Mouse (Mus musculus) myocyte (in vitro differentiated cells): ENCODE measurements around the gene Smyd5. TPM values are rescaled to one million over a fixed set of nuclear protein-coding genes. Genes with fewer than 3 reads are reported as not detected.

Source experiments
- H3K27me3 ChIP-seq: one replicate; pipeline ENCODE4 v1.6.1; 2011; ENCODE audit not compliant: control insufficient read depth, insufficient read depth, insufficient read length
- H3K36me3 ChIP-seq: one replicate; pipeline ENCODE4 v1.6.1; 2011; ENCODE audit not compliant: control insufficient read depth, insufficient read depth
- H3K4me2 ChIP-seq: one replicate; pipeline ENCODE4 v1.6.1; 2011; ENCODE audit warnings: low read depth, control low read depth
- H3K4me3 ChIP-seq: one replicate; pipeline ENCODE4 v1.5.1; 2011; ENCODE audit warnings: mild to moderate bottlenecking, control low read depth, moderate library complexity
- H3K79me2 ChIP-seq: one replicate; pipeline ENCODE4 v1.6.1; 2011; ENCODE audit not compliant: control insufficient read depth, insufficient read depth
- H3ac ChIP-seq: one replicate; pipeline ENCODE4 v1.6.1; 2011; ENCODE audit not compliant: control insufficient read depth, insufficient read length
- CEBPB ChIP-seq: IDR thresholded peaks from 2 replicates; pipeline ENCODE4 v1.6.1; 2011; ENCODE audit warnings: mild to moderate bottlenecking, moderate library complexity; ENCODE audit not compliant: poor library complexity, insufficient read depth, severe bottlenecking
- E2F4 ChIP-seq: IDR thresholded peaks from one replicate; pipeline ENCODE4 v1.6.1; 2011; ENCODE audit warnings: mild to moderate bottlenecking, control low read depth, moderate library complexity; ENCODE audit not compliant: insufficient read depth
- MAX ChIP-seq: IDR thresholded peaks from one replicate; pipeline ENCODE4 v1.6.1; 2011; ENCODE audit warnings: low read depth, mild to moderate bottlenecking, control low read depth
- MYOD1 ChIP-seq, 3 experiments: IDR thresholded peaks; one replicate each; pipeline ENCODE4 v1.6.1; 2011; ENCODE audit warnings: control low read depth in 2 of 3, low read depth in 2 of 3, mild to moderate bottlenecking in 2 of 3, moderate library complexity in 1 of 3; ENCODE audit not compliant: insufficient read length in 2 of 3, control insufficient read depth in 1 of 3
- MYOG ChIP-seq, 3 experiments: IDR thresholded peaks; one replicate each; pipeline ENCODE4 v1.6.1; 2011; ENCODE audit warnings: control low read depth in 2 of 3, low read depth in 2 of 3, mild to moderate bottlenecking in 2 of 3; ENCODE audit not compliant: insufficient read length in 2 of 3, control insufficient read depth in 1 of 3, insufficient read depth in 1 of 3
- POLR2A ChIP-seq: IDR thresholded peaks from one replicate; pipeline ENCODE4 v1.6.1; 2011; ENCODE audit warnings: low read depth, mild to moderate bottlenecking, control low read depth, moderate library complexity; ENCODE audit not compliant: insufficient read length
- POLR2AphosphoS2 ChIP-seq: IDR thresholded peaks from one replicate; pipeline ENCODE4 v1.6.1; 2011; ENCODE audit warnings: low read depth, control low read depth; ENCODE audit not compliant: insufficient read length
- REST ChIP-seq: IDR thresholded peaks from one replicate; pipeline ENCODE4 v1.6.1; 2011; ENCODE audit warnings: mild to moderate bottlenecking, control low read depth, moderate library complexity; ENCODE audit not compliant: insufficient read depth, insufficient read length
- SRF ChIP-seq: IDR thresholded peaks from one replicate; pipeline ENCODE4 v1.6.1; 2011; ENCODE audit warnings: low read depth; ENCODE audit not compliant: control insufficient read depth, insufficient read length
- TCF12 ChIP-seq: IDR thresholded peaks from one replicate; pipeline ENCODE4 v1.6.1; 2011; ENCODE audit warnings: mild to moderate bottlenecking, control low read depth; ENCODE audit not compliant: poor library complexity, insufficient read depth, severe bottlenecking
- TCF3 ChIP-seq: IDR thresholded peaks from one replicate; pipeline ENCODE4 v1.6.1; 2011; ENCODE audit warnings: low read depth, control low read depth; ENCODE audit not compliant: insufficient read length
- USF1 ChIP-seq: IDR thresholded peaks from one replicate; pipeline ENCODE4 v1.6.1; 2011; ENCODE audit warnings: low read depth, mild to moderate bottlenecking, control low read depth, moderate library complexity
- polyA plus RNA-seq: library from polyadenylated mRNA; unstranded; fragments of >200 nt; fragmentation: generic; extraction: Trizol; gene quantifications from one replicate; pipeline ENCODE4 v1.2.1, GENCODE M21; 2012; ENCODE audit warnings: missing spikeins

Gene Smyd5
- polyA plus RNA-seq, 1 experiment, result 34.6 TPM

DNA sequence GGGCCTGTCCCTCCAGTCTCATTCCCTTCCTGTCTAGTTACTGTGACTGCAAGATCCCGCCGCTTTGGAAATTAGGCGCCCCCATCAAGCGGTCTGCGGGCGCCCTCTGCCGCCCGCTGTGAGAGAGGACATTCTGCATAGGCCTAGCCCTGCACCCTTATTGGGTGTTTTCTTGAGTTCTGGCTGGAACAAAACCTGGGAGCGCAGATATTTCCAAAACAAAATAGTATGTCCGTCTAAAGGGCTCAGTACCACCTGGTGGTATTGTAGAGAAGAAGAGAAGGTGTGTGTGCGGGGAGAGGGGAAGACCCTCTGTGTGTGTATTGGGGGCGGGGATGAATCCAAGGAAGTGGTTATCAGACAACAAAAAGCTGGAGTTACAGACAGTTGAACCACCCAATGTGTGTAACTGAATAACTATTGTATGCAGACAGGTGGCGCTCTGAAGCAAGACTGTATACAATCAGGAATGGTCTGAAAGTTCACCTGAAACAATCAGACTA is 21.0 kb upstream of the Smyd5 start:
- TF ChIP-seq TCF12, result no peak
- TF ChIP-seq TCF3, result no peak
- TF ChIP-seq MYOG (IDR thresholded peaks at IDR 0.05; ENCODE audit: control insufficient read depth in 1 of 3, insufficient read depth in 1 of 3, insufficient read length in 2 of 3, low read depth in 2 of 3), result no peak
- no peak for TF ChIP-seq MYOD1 (IDR thresholded peaks at IDR 0.05; ENCODE audit: control insufficient read depth in 1 of 3, insufficient read length in 2 of 3, low read depth in 2 of 3)
- no peak for TF ChIP-seq USF1
- no peak for TF ChIP-seq SRF
- TF ChIP-seq POLR2A, result no peak
- Histone ChIP-seq H3K4me2 (peak overlapping the region; percentile 49), H3ac (no peak overlapping the region), H3K27me3 (peaks cover 70% of the 10 kb centered on the region), H3K36me3 (no peaks in the 10 kb centered on the region), H3K79me2 (no peaks in the 10 kb centered on the region), H3K4me3 (no peak overlapping the region)

- no peaks in the 10 kb centered on the region for H3K36me3 ChIP-seq
- TF ChIP-seq MYOD1 (IDR thresholded peaks at IDR 0.05; ENCODE audit: control insufficient read depth in 1 of 3, insufficient read length in 2 of 3, low read depth in 2 of 3) (no peak), POLR2AphosphoS2 (no peak), SRF (no peak), USF1 (no peak)
- no peak overlapping the region for H3K4me2 ChIP-seq
- H3K27me3 ChIP-seq, result peaks cover 50% of the 10 kb centered on the region
- H3ac ChIP-seq, result no peak overlapping the region
- no peak overlapping the region for H3K4me3 ChIP-seq
- no peaks in the 10 kb centered on the region for H3K79me2 ChIP-seq
These were observed 16.0 kb upstream of the Smyd5 start for GRCm38 (mm10) chr6:85415829-85416228.

- Histone ChIP-seq H3K36me3 (no peaks in the 10 kb centered on the region), H3K4me3 (no peak overlapping the region), H3K27me3 (peaks cover 67% of the 10 kb centered on the region), H3ac (no peak overlapping the region), H3K4me2 (no peak overlapping the region), H3K79me2 (no peaks in the 10 kb centered on the region)
- TF ChIP-seq SRF (no peak), TCF12 (no peak)
These were observed 12.6 kb upstream of the Smyd5 start for GRCm38 (mm10) chr6:85419150-85419549.

DNA sequence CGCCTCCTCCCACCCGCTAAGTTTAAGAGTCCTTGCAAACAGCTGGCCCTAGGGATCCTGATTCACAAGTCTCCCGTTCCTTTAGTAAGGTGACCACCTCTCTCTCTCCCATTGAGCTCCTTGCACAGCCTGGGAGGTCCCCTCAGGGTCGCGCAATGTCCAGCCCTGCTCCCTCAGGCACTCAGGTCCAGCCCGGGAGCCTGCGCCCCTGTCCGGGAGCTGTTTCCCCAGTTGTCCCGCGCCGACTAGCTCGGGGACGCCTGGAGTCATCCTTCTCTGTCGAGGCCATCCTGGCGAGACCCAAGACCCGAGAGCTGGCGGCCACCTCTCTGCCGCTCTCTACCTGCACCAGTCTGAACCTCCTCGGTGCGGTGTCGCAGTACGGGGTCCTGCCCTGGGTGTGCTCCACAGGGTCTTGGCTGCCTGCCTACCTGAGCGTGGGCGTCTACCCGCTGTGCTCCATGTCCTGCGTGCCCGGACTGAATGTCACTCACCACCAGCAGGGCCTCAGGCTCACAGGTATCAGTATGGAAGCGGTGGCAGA is 7.9 kb upstream of the Smyd5 start, which contains the start of gene Noto:
Gene Noto, plus strand, starts transcription at position 51 of the 544 bp plus-strand sequence.
- Histone ChIP-seq H3ac (no peak within 1 kb of the TSS), H3K79me2 (no peaks in the 10 kb centered on the region), H3K4me3 (no peak within 1 kb of the TSS), H3K36me3 (no peaks in the 10 kb centered on the region), H3K27me3 (peaks cover 45% of the 10 kb centered on the region), H3K4me2 (no peak within 1 kb of the TSS)
- no peak for TF ChIP-seq REST
- no peak for TF ChIP-seq MAX
- TF ChIP-seq USF1, result no peak
- no peak for TF ChIP-seq MYOD1 (IDR thresholded peaks at IDR 0.05; ENCODE audit: control insufficient read depth in 1 of 3, insufficient read length in 2 of 3, low read depth in 2 of 3)
- no peak for TF ChIP-seq TCF12
- no peak for TF ChIP-seq MYOG (IDR thresholded peaks at IDR 0.05; ENCODE audit: control insufficient read depth in 1 of 3, insufficient read depth in 1 of 3, insufficient read length in 2 of 3, low read depth in 2 of 3)
- TF ChIP-seq POLR2AphosphoS2, result no peak
- TF ChIP-seq SRF, result no peak
- no peak for TF ChIP-seq CEBPB
- no peak for TF ChIP-seq TCF3
- no peak for TF ChIP-seq E2F4
- no peak for TF ChIP-seq POLR2A

- TF ChIP-seq REST (no peak), MYOG (IDR thresholded peaks at IDR 0.05; ENCODE audit: control insufficient read depth in 1 of 3, insufficient read depth in 1 of 3, insufficient read length in 2 of 3, low read depth in 2 of 3) (no peak), MYOD1 (IDR thresholded peaks at IDR 0.05; ENCODE audit: control insufficient read depth in 1 of 3, insufficient read length in 2 of 3, low read depth in 2 of 3) (no peak)
- Histone ChIP-seq H3ac (peak overlapping the region; percentile 16), H3K4me2 (peak overlapping the region; percentile 76), H3K36me3 (no peaks in the 10 kb centered on the region), H3K27me3 (peaks cover 9% of the 10 kb centered on the region), H3K79me2 (peaks cover 34% of the 10 kb centered on the region), H3K4me3 (peak overlapping the region; percentile 57)
These were observed 431 bp upstream of the Smyd5 start for GRCm38 (mm10) chr6:85431274-85431841.
